Mouse (Mus musculus) embryonic fibroblast, embryonic 13.5 days (primary cell): ENCODE measurements around the gene Ramp3.

ENCODE experiments used
- CTCF ChIP-seq: IDR thresholded peaks from 2 replicates; pipeline ENCODE4 v1.5.1; 2011; ENCODE audit warnings: mild to moderate bottlenecking, control low read depth, low read length, moderate library complexity, borderline replicate concordance; ENCODE audit not compliant: insufficient read depth
- POLR2A ChIP-seq: IDR thresholded peaks from 2 replicates; pipeline ENCODE4 v1.6.1; 2011; ENCODE audit warnings: low read depth, mild to moderate bottlenecking, control low read depth, low read length, moderate library complexity

- TF ChIP-seq POLR2A, result no peak
- TF ChIP-seq CTCF, result no peak
Observed at GRCm38 (mm10) chr11:6697751-6698150, 39.4 kb downstream of the Ramp3 start.
